Mouse (Mus musculus) limb, embryonic 10.5 days (tissue): Measurements from ENCODE around the gene Hivep3. TPM values are rescaled to one million over a fixed set of nuclear protein-coding genes. Genes with fewer than 3 reads are reported as not detected.

ENCODE experiments used
- DNase-seq: peaks from one replicate; pipeline ENCODE4 v3.0.0-alpha.2; 2017; ENCODE audit warnings: low spot score
- H3K27ac ChIP-seq: fragments of 300-500 bp; sonication (generic); 2 replicates; pipeline ENCODE4 v1.5.1; 2016; ENCODE audit warnings: mild to moderate bottlenecking
- H3K27me3 ChIP-seq: fragments of 300-500 bp; sonication (generic); 2 replicates; pipeline ENCODE4 v1.6.1; 2016; ENCODE audit warnings: low read depth, mild to moderate bottlenecking; ENCODE audit not compliant: poor library complexity, severe bottlenecking
- H3K36me3 ChIP-seq: fragments of 300-500 bp; sonication (generic); 2 replicates; pipeline ENCODE4 v1.6.1; 2016; ENCODE audit warnings: mild to moderate bottlenecking, moderate library complexity
- H3K4me1 ChIP-seq: fragments of 300-500 bp; sonication (generic); 2 replicates; pipeline ENCODE4 v1.6.1; 2016
- H3K4me3 ChIP-seq: fragments of 300-500 bp; sonication (generic); 2 replicates; pipeline ENCODE4 v1.5.1; 2016; ENCODE audit warnings: mild to moderate bottlenecking, moderate library complexity
- H3K9me3 ChIP-seq: fragments of 300-500 bp; sonication (generic); replicated peaks from 2 replicates; pipeline ENCODE4 v1.6.1; 2016; ENCODE audit warnings: mild to moderate bottlenecking
- WGBS: fragments of 180-500 bp; shearing (Covaris S2); methylation state at CpG from one replicate; pipeline ENCODE4 v1.1.7; 2016; 5-methylcytosine and 5-hydroxymethylcytosine counted together
- polyA plus RNA-seq: library from polyadenylated mRNA; unstranded; fragments of >200 nt; fragmentation: Nextera tagmentation; extraction: Ambion mirVana; gene quantifications from 2 replicates; pipeline ENCODE4 v1.2.1, GENCODE M21; 2016

Hivep3 gene
- polyA plus RNA-seq, 1 experiment from 2014 or later, result 0.56 TPM

GRCm38 (mm10) chr4:119734352-119734751, 768 bp downstream of the Hivep3 start:
- no peak for DNase-seq
- Histone ChIP-seq H3K9me3 (no peaks in the 10 kb centered on the region), H3K27ac (no peak overlapping the region), H3K27me3 (peaks cover 33% of the 10 kb centered on the region), H3K36me3 (no peaks in the 10 kb centered on the region), H3K4me3 (peak overlapping the region; percentile 71), H3K4me1 (peaks cover 19% of the 10 kb centered on the region)
- WGBS, result 20% methylated on average over 4 of the region's 4 CpGs

- 57% methylated on average over 4 of the region's 4 CpGs for WGBS
- H3K27me3 ChIP-seq, result peaks cover 33% of the 10 kb centered on the region
- H3K4me1 ChIP-seq, result peaks cover 12% of the 10 kb centered on the region
- no peak for DNase-seq
- no peaks in the 10 kb centered on the region for H3K9me3 ChIP-seq
- no peak overlapping the region for H3K27ac ChIP-seq
- H3K36me3 ChIP-seq, result no peaks in the 10 kb centered on the region
- H3K4me3 ChIP-seq, result no peak overlapping the region
These were observed 5.1 kb downstream of the Hivep3 start for GRCm38 (mm10) chr4:119738641-119739040.

GRCm38 (mm10) chr4:119739301-119740062, 5.9 kb downstream of the Hivep3 start:
- Histone ChIP-seq H3K27me3 (peaks cover 24% of the 10 kb centered on the region), H3K27ac (no peak overlapping the region), H3K4me3 (no peak overlapping the region), H3K4me1 (peaks cover 4% of the 10 kb centered on the region), H3K36me3 (no peaks in the 10 kb centered on the region), H3K9me3 (no peaks in the 10 kb centered on the region)
- no peak for DNase-seq
- WGBS, result 66% methylated on average over 9 of the region's 9 CpGs

GRCm38 (mm10) chr4:119748341-119748740, 14.8 kb downstream of the Hivep3 start:
- DNase-seq, result no peak

GRCm38 (mm10) chr4:119750157-119750556, 16.6 kb downstream of the Hivep3 start:
- Histone ChIP-seq H3K27ac (no peak overlapping the region), H3K4me1 (no peaks in the 10 kb centered on the region), H3K27me3 (no peaks in the 10 kb centered on the region), H3K36me3 (no peaks in the 10 kb centered on the region), H3K9me3 (no peaks in the 10 kb centered on the region), H3K4me3 (no peak overlapping the region)
- 47% methylated on average over 4 of the region's 4 CpGs for WGBS
- DNase-seq, result no peak

More at GRCm38 (mm10) chr4:119748341-119748740, 14.8 kb downstream of the Hivep3 start:
- H3K4me3 ChIP-seq, result no peak overlapping the region
- H3K27me3 ChIP-seq, result no peaks in the 10 kb centered on the region
- H3K9me3 ChIP-seq, result no peaks in the 10 kb centered on the region
- no peak overlapping the region for H3K27ac ChIP-seq
- 85% methylated on average over 2 of the region's 2 CpGs for WGBS
- no peaks in the 10 kb centered on the region for H3K4me1 ChIP-seq
- no peaks in the 10 kb centered on the region for H3K36me3 ChIP-seq

GRCm38 (mm10) chr4:119750681-119751211, 17.2 kb downstream of the Hivep3 start:
- Histone ChIP-seq H3K36me3 (no peaks in the 10 kb centered on the region), H3K27me3 (no peaks in the 10 kb centered on the region), H3K4me1 (no peaks in the 10 kb centered on the region), H3K27ac (no peak overlapping the region), H3K9me3 (no peaks in the 10 kb centered on the region), H3K4me3 (no peak overlapping the region)
- 86% methylated on average over 6 of the region's 6 CpGs for WGBS
- no peak for DNase-seq

- Histone ChIP-seq H3K4me3 (no peak overlapping the region), H3K4me1 (no peaks in the 10 kb centered on the region), H3K9me3 (no peaks in the 10 kb centered on the region), H3K27ac (no peak overlapping the region), H3K36me3 (no peaks in the 10 kb centered on the region), H3K27me3 (no peaks in the 10 kb centered on the region)
- no peak for DNase-seq
- WGBS, result 89% methylated on average over 2 of the region's 2 CpGs
These were observed 17.9 kb downstream of the Hivep3 start for GRCm38 (mm10) chr4:119751408-119752006.

- H3K36me3 ChIP-seq, result no peaks in the 10 kb centered on the region
- H3K9me3 ChIP-seq, result no peaks in the 10 kb centered on the region
- H3K27me3 ChIP-seq, result no peaks in the 10 kb centered on the region
- H3K27ac ChIP-seq, result no peak overlapping the region
- no peak for DNase-seq
- H3K4me3 ChIP-seq, result no peak overlapping the region
- 84% methylated on average over 4 of the region's 4 CpGs for WGBS
- no peaks in the 10 kb centered on the region for H3K4me1 ChIP-seq
These were observed 26.1 kb downstream of the Hivep3 start for GRCm38 (mm10) chr4:119759574-119760233.

- Histone ChIP-seq H3K4me3 (no peak overlapping the region), H3K27me3 (no peaks in the 10 kb centered on the region), H3K9me3 (no peaks in the 10 kb centered on the region), H3K4me1 (no peaks in the 10 kb centered on the region), H3K27ac (no peak overlapping the region), H3K36me3 (no peaks in the 10 kb centered on the region)
- 78% methylated on average over 7 of the region's 7 CpGs for WGBS
- no peak for DNase-seq
These were observed 27.2 kb downstream of the Hivep3 start for GRCm38 (mm10) chr4:119760820-119761219.

- Histone ChIP-seq H3K36me3 (no peaks in the 10 kb centered on the region), H3K27ac (no peak overlapping the region), H3K27me3 (no peaks in the 10 kb centered on the region), H3K4me3 (no peak overlapping the region), H3K4me1 (no peaks in the 10 kb centered on the region), H3K9me3 (no peaks in the 10 kb centered on the region)
- WGBS, result 90% methylated on average over 9 of the region's 9 CpGs
- no peak for DNase-seq
These were observed 28.0 kb downstream of the Hivep3 start for GRCm38 (mm10) chr4:119761459-119762121.

GRCm38 (mm10) chr4:119762171-119762570, 28.6 kb downstream of the Hivep3 start:
- Histone ChIP-seq H3K9me3 (no peaks in the 10 kb centered on the region), H3K36me3 (no peaks in the 10 kb centered on the region), H3K4me1 (no peaks in the 10 kb centered on the region), H3K27ac (no peak overlapping the region), H3K27me3 (no peaks in the 10 kb centered on the region), H3K4me3 (no peak overlapping the region)
- WGBS, result 81% methylated on average over 2 of the region's 2 CpGs
- no peak for DNase-seq

GRCm38 (mm10) chr4:119768046-119768445, 34.5 kb downstream of the Hivep3 start:
- H3K36me3 ChIP-seq, result no peaks in the 10 kb centered on the region
- no peak overlapping the region for H3K27ac ChIP-seq
- WGBS, result 85% methylated on average over 3 of the region's 3 CpGs

More at GRCm38 (mm10) chr4:119768046-119768445, 34.5 kb downstream of the Hivep3 start:
- H3K4me1 ChIP-seq, result no peaks in the 10 kb centered on the region
- no peak overlapping the region for H3K4me3 ChIP-seq
- DNase-seq, result no peak
- no peaks in the 10 kb centered on the region for H3K27me3 ChIP-seq
- no peaks in the 10 kb centered on the region for H3K9me3 ChIP-seq
